Mouse (Mus musculus): ENCODE measurements around the gene Vmn1r68. TPM values are rescaled to one million over a fixed set of nuclear protein-coding genes. Genes with fewer than 3 reads are reported as not detected.

The Vmn1r68 gene
- 0.14 TPM for polyA plus RNA-seq (2017; shearing (Covaris generic))

DNA sequence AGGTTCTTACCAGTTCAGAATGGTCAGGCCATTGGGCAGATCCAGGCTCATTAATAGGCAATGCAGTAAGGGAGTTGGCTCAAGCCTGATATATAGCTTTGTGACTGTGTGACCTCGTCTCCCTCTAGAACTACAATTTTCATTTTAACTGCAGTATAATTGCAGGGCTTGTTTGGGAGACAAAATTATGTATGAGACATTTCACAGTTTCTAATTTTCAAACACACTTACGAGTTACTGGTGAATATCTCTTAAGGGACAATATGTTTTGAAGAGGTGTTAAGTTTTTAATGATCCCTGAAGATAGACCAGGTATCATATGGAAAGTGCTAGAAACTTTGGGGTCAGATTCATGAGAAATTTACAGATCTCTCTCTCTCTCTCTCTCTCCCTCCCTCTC lies at the start of gene Vmn1r68:
Gene Vmn1r68, minus strand, starts transcription at position 101 of the 400 bp plus-strand sequence.

DNA sequence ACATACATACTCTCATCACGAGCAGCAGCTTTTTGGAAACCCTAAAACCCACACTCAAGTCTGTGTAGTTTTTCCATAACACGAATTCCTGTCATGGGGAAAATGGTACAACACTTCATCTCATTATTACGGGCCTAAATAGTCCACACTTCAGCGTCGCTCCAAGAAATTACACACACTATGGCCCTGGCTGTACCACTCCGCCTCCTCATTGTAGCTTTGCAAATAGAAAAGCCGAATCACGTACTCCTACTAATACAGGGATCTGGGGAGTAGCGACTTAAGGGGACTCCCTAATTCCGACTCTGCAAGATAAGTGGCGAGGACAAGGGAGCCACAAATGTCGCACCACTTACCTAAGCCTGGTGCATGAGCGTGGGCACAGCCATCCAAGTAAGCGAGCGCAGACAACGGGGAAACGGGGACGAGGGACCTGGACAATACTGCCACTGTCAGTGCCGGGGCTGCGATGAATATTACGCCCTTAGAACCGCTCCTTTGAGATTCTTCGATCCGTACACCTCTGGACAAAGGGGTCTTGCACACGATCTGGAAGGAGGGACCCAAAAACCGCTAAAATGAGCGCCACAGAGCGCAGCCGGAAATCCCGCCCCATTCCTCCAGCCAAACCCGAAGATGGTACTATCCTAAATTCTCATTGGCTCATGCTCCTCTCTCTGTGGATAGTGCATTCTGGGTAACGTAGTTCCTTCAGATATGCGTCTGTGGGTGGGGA lies 63.3 kb downstream of the Vmn1r68 start, which contains the start of gene Zik1:
Gene Zik1, minus strand, starts transcription at position 609 of the 736 bp plus-strand sequence.

Other genes with a start within 250 kb of the Vmn1r68 start
- not detected for gene Vmn1r67, start 115.2 kb downstream of the Vmn1r68 start, polyA plus RNA-seq (2017; shearing (Covaris generic))
- 1.2 TPM for gene Zik1, start 63.1 kb downstream of the Vmn1r68 start, polyA plus RNA-seq (2017; shearing (Covaris generic))
- gene Vmn1r69, start 55.2 kb upstream of the Vmn1r68 start, polyA plus RNA-seq (2017; shearing (Covaris generic)): not detected
- gene Vmn1r70, start 73.0 kb upstream of the Vmn1r68 start, polyA plus RNA-seq (2017; shearing (Covaris generic)): 0.07 TPM
- not detected for gene Nlrp4b, start 129.3 kb upstream of the Vmn1r68 start, polyA plus RNA-seq (2017; shearing (Covaris generic))
- gene Vmn1r71, start 195.9 kb upstream of the Vmn1r68 start, polyA plus RNA-seq (2017; shearing (Covaris generic)): not detected